Mouse (Mus musculus): ENCODE measurements at regions not wholly inside any gene's neighbourhood (a gene's known extent, or its start where the extent isn't known, plus 50 kb on each side); places are given as distances from the start of the nearest gene placed in this dataset.

DNA sequence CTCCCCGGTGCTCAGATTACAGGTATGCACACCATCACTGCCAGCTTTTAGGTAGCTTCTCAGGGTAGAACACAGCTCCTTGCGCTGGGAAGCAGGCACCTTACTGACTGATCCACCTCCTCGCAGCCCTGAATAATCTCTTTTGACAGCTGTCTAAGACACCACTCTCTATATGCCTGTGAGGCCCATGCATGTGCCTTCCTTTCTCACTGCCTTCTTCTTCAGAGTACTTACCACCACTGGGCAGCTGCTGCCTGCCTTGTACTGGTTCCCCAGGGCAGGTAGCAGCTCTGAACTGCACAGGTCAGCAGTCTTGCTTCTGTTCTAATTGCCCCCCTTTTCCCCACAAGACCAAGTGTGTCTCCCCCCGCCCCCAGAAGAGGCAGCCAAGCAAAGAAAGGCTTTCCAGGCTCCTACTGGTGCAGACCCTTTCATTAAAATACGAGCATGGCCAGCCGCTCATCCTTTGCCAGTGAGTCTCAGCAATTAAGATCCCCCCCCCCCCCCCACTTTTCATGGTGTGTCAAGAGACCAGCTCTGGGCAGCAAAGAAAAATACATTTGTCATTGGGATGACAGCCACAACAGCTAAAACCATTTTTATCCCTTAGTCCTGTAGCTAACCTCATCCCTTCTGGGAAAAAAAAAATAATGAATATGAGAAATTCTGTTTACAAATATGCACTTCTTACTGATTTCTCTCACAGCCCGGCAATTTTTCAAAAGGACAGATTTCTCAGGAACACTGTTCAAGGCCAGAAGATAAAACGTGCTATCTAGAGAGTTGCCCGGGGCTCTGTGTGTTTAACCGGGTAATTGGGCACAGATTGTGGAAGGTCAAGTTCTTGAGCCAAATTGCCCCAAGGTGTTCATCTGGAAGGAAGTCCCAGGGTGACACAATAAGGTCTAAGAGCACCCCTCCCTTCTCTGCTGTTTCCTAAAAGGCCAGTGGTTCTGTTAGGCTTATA lies 213.9 kb upstream of the Cxcr4 start:
- Histone ChIP-seq H3K36me3 (replicated peaks; ENCODE audit: control insufficient read depth, insufficient read depth, low read length) (no peaks in the 10 kb centered on the region), H3K27ac (ENCODE audit: low read depth) (no peak overlapping the region), H3K27me3 (ENCODE audit: control insufficient read depth, insufficient read depth, low read length) (peaks cover 10% of the 10 kb centered on the region), H3K4me2 (ENCODE audit: low read depth, low read length) (no peak overlapping the region), H3K4me3 (ENCODE audit: low read depth, low read length) (no peak overlapping the region), H3K9me3 (replicated peaks; ENCODE audit: control insufficient read depth, low read length) (no peaks in the 10 kb centered on the region), H3K4me1 (ENCODE audit: control insufficient read depth, insufficient read depth) (no peaks in the 10 kb centered on the region), H3K9ac (replicated peaks; ENCODE audit: low read depth, low read length) (no peak overlapping the region)
- DNase-seq (ENCODE audit: low spot score): no peak
- 61% methylated on average over 10 of the region's 10 CpGs for whole genome bisulfite sequencing
- no peak for ATAC-seq (ENCODE audit: insufficient read depth, low read depth)
- TF ChIP-seq EP300 (IDR thresholded peaks at IDR 0.05; ENCODE audit: low read depth): no peak
- TF ChIP-seq CTCF (IDR thresholded peaks at IDR 0.05; ENCODE audit: low read depth): no peak

- no peak overlapping the region for H3K4me2 ChIP-seq (ENCODE audit: low read depth, low read length)
- WGBS: 17% methylated on average over 9 of the region's 9 CpGs
These were observed 211.5 kb upstream of the Cxcr4 start for GRCm38 (mm10) chr1:128803433-128804060.

GRCm38 (mm10) chr1:128803058-128803432 lies 211.0 kb upstream of the Cxcr4 start:
- DNase-seq (ENCODE audit: low spot score) (no peak), ATAC-seq (ENCODE audit: insufficient read depth, low read depth) (no peak; the same call in 1 of the 2 replicates)
- no peak overlapping the region for H3K4me2 ChIP-seq (ENCODE audit: low read depth, low read length)
- TF ChIP-seq EP300 (IDR thresholded peaks at IDR 0.05; ENCODE audit: low read depth) (no peak), CTCF (IDR thresholded peaks at IDR 0.05; ENCODE audit: low read depth) (no peak)
- no peaks in the 10 kb centered on the region for H3K36me3 ChIP-seq (replicated peaks; ENCODE audit: control insufficient read depth, insufficient read depth, low read length)
- H3K9me3 ChIP-seq (replicated peaks; ENCODE audit: control insufficient read depth, low read length): no peaks in the 10 kb centered on the region
- peaks cover 10% of the 10 kb centered on the region for H3K27me3 ChIP-seq (ENCODE audit: control insufficient read depth, insufficient read depth, low read length)
- no peak overlapping the region for H3K9ac ChIP-seq (replicated peaks; ENCODE audit: low read depth, low read length)
- H3K27ac ChIP-seq (ENCODE audit: low read depth): no peak overlapping the region
- no peak overlapping the region for H3K4me3 ChIP-seq (ENCODE audit: low read depth, low read length)
- H3K4me1 ChIP-seq (ENCODE audit: control insufficient read depth, insufficient read depth): no peaks in the 10 kb centered on the region

More at GRCm38 (mm10) chr1:128803433-128804060, 211.5 kb upstream of the Cxcr4 start:
- Histone ChIP-seq H3K4me3 (ENCODE audit: low read depth, low read length) (no peak overlapping the region), H3K36me3 (replicated peaks; ENCODE audit: control insufficient read depth, insufficient read depth, low read length) (no peaks in the 10 kb centered on the region), H3K27me3 (ENCODE audit: control insufficient read depth, insufficient read depth, low read length) (peaks cover 10% of the 10 kb centered on the region), H3K4me1 (ENCODE audit: control insufficient read depth, insufficient read depth) (no peaks in the 10 kb centered on the region), H3K9ac (replicated peaks; ENCODE audit: low read depth, low read length) (no peak overlapping the region), H3K9me3 (replicated peaks; ENCODE audit: control insufficient read depth, low read length) (no peaks in the 10 kb centered on the region), H3K27ac (ENCODE audit: low read depth) (no peak overlapping the region)
- DNase-seq (ENCODE audit: low spot score): no peak
- peak; percentile 57 for ATAC-seq (ENCODE audit: insufficient read depth, low read depth)
- TF ChIP-seq EP300 (IDR thresholded peaks at IDR 0.05; ENCODE audit: low read depth) (no peak), CTCF (IDR thresholded peaks at IDR 0.05; ENCODE audit: low read depth) (no peak)

GRCm38 (mm10) chr1:128798721-128799120 lies 206.6 kb upstream of the Cxcr4 start:
- Histone ChIP-seq H3K4me1 (ENCODE audit: control insufficient read depth, insufficient read depth) (no peaks in the 10 kb centered on the region), H3K27me3 (ENCODE audit: control insufficient read depth, insufficient read depth, low read length) (peaks cover 10% of the 10 kb centered on the region), H3K9ac (replicated peaks; ENCODE audit: low read depth, low read length) (no peak overlapping the region), H3K36me3 (replicated peaks; ENCODE audit: control insufficient read depth, insufficient read depth, low read length) (no peaks in the 10 kb centered on the region), H3K4me3 (ENCODE audit: low read depth, low read length) (no peak overlapping the region), H3K27ac (ENCODE audit: low read depth) (no peak overlapping the region), H3K9me3 (replicated peaks; ENCODE audit: control insufficient read depth, low read length) (no peaks in the 10 kb centered on the region), H3K4me2 (ENCODE audit: low read depth, low read length) (no peak overlapping the region)
- 66% methylated on average over 4 of the region's 4 CpGs for WGBS
- TF ChIP-seq EP300 (IDR thresholded peaks at IDR 0.05; ENCODE audit: low read depth) (no peak), CTCF (IDR thresholded peaks at IDR 0.05; ENCODE audit: low read depth) (no peak)
- ATAC-seq (ENCODE audit: insufficient read depth, low read depth): no peak
- no peak for DNase-seq (ENCODE audit: low spot score)

- no peaks in the 10 kb centered on the region for H3K36me3 ChIP-seq (replicated peaks; ENCODE audit: control insufficient read depth, insufficient read depth, low read length)
- ATAC-seq (ENCODE audit: insufficient read depth, low read depth): no peak
- no peaks in the 10 kb centered on the region for H3K9me3 ChIP-seq (replicated peaks; ENCODE audit: control insufficient read depth, low read length)
- WGBS: 70% methylated on average over 6 of the region's 6 CpGs
- no peak overlapping the region for H3K9ac ChIP-seq (replicated peaks; ENCODE audit: low read depth, low read length)
- no peak overlapping the region for H3K4me3 ChIP-seq (ENCODE audit: low read depth, low read length)
- H3K27ac ChIP-seq (ENCODE audit: low read depth): no peak overlapping the region
- no peaks in the 10 kb centered on the region for H3K27me3 ChIP-seq (ENCODE audit: control insufficient read depth, insufficient read depth, low read length)
- no peak for TF ChIP-seq CTCF (IDR thresholded peaks at IDR 0.05; ENCODE audit: low read depth)
- no peak for TF ChIP-seq EP300 (IDR thresholded peaks at IDR 0.05; ENCODE audit: low read depth)
- no peaks in the 10 kb centered on the region for H3K4me1 ChIP-seq (ENCODE audit: control insufficient read depth, insufficient read depth)
- H3K4me2 ChIP-seq (ENCODE audit: low read depth, low read length): no peak overlapping the region
- DNase-seq (ENCODE audit: low spot score): no peak
These were observed 203.6 kb upstream of the Cxcr4 start for GRCm38 (mm10) chr1:128795654-128796053.

Data from heart, postnatal 0 days (tissue).